In genomic region chr5:97553122-97553521, GRCm38 (mm10) we compare ENCODE assay signal across 8 mouse cellular contexts.
DNase-seq lines count a peak whose midpoint lies in the region; ATAC-seq and TF ChIP-seq lines count a peak whose summit lies in the region.

No protein-coding gene starts in this region.

- H3K36me3 ChIP-seq in limb, embryonic 11.5 days (ENCODE audit: control insufficient read depth, insufficient read depth, low read length), result no peaks in the 10 kb centered on the region
- no peaks in the 10 kb centered on the region for H3K36me3 ChIP-seq in limb, embryonic 10.5 days
- no peaks in the 10 kb centered on the region for H3K36me3 ChIP-seq in small intestine, adult 2 months (ENCODE audit: control insufficient read depth, insufficient read depth, low read length)

- H3K4me3 ChIP-seq in limb, embryonic 11.5 days (ENCODE audit: low read depth, low read length), result no peak overlapping the region
- H3K4me3 ChIP-seq in limb, embryonic 10.5 days, result no peak overlapping the region
- H3K4me3 ChIP-seq in small intestine, adult 2 months (ENCODE audit: low read depth, low read length), result no peak overlapping the region

- H3K9me3 ChIP-seq in limb, embryonic 11.5 days (ENCODE audit: control insufficient read depth, low read length), result no peaks in the 10 kb centered on the region
- H3K9me3 ChIP-seq in limb, embryonic 10.5 days (replicated peaks), result no peaks in the 10 kb centered on the region

- no peak overlapping the region for H3K27ac ChIP-seq in limb, embryonic 11.5 days (replicated peaks; ENCODE audit: low read depth, low read length)
- no peak overlapping the region for H3K27ac ChIP-seq in limb, embryonic 10.5 days
- no peak overlapping the region for H3K27ac ChIP-seq in small intestine, adult 2 months (ENCODE audit: insufficient read depth, low read depth, low read length)

- TF ChIP-seq CTCF in small intestine, adult 2 months (IDR thresholded peaks at IDR 0.05; ENCODE audit: extremely low read depth, insufficient read length, insufficient replicate concordance, low read depth, low read length), result peak; percentile 34; the same call in 1 of the 2 replicates

- H3K4me1 ChIP-seq in limb, embryonic 11.5 days (ENCODE audit: control insufficient read depth, insufficient read depth, low read length), result no peaks in the 10 kb centered on the region
- no peaks in the 10 kb centered on the region for H3K4me1 ChIP-seq in limb, embryonic 10.5 days
- H3K4me1 ChIP-seq in small intestine, adult 2 months (ENCODE audit: control insufficient read depth, insufficient read depth, insufficient read length, low read length), result no peaks in the 10 kb centered on the region

- H3K27me3 ChIP-seq in limb, embryonic 11.5 days (ENCODE audit: control insufficient read depth, insufficient read depth, low read length), result no peaks in the 10 kb centered on the region
- H3K27me3 ChIP-seq in limb, embryonic 10.5 days (ENCODE audit: low read depth, poor library complexity, severe bottlenecking), result no peaks in the 10 kb centered on the region
- H3K27me3 ChIP-seq in small intestine, adult 2 months (ENCODE audit: control insufficient read depth, insufficient read depth, low read length), result no peaks in the 10 kb centered on the region

- DNase-seq in adrenal gland, postnatal 14 days, result peak; percentile 9
- no peak for DNase-seq in adrenal gland, postnatal 25 days
- peak; percentile 36 for DNase-seq in limb, embryonic 11.5 days (ENCODE audit: low spot score)
- DNase-seq in limb, embryonic 10.5 days (ENCODE audit: low spot score), result no peak
- DNase-seq in c-Kit-positive CD71-positive TER-119-negative erythroid progenitor cells, embryonic 14.5 days (ENCODE audit: low read depth), result peak; percentile 3
- no peak for DNase-seq in urinary bladder, postnatal 10 days (ENCODE audit: low spot score)

- H3K4me2 ChIP-seq in limb, embryonic 11.5 days (ENCODE audit: low read depth, severe bottlenecking), result no peak overlapping the region

- TF ChIP-seq POLR2A in small intestine, adult 2 months (IDR thresholded peaks at IDR 0.05; ENCODE audit: low read depth, low read length), result no peak

- 51% methylated on average over 3 of the region's 3 CpGs for WGBS in limb, embryonic 11.5 days
- WGBS in limb, embryonic 10.5 days, result 56% methylated on average over 3 of the region's 3 CpGs
- 60% methylated on average over 3 of the region's 3 CpGs for WGBS in small intestine, adult 2 months

- ATAC-seq in limb, embryonic 11.5 days (ENCODE audit: insufficient number of reproducible peaks, low FRiP score, low TSS enrichment, low read depth), result no peak
- no peak for ATAC-seq in monocyte, adult 5-6 weeks (replicated peaks; ENCODE audit: insufficient number of reproducible peaks, low FRiP score, low TSS enrichment, poor library complexity, severe bottlenecking)

- H3K9ac ChIP-seq in limb, embryonic 11.5 days (ENCODE audit: low read length), result no peak overlapping the region

Comparison
In these comparisons a context has a peak if more than half of its experiments do, and no peak if none do; other contexts are left out.
1. DNase-seq: peak in adrenal gland, postnatal 14 days (single experiment), limb, embryonic 11.5 days (single experiment) and c-Kit-positive CD71-positive TER-119-negative erythroid progenitor cells, embryonic 14.5 days (single experiment); none in adrenal gland, postnatal 25 days (single experiment), limb, embryonic 10.5 days (single experiment) and urinary bladder, postnatal 10 days (single experiment).